In the genomic region with DNA sequence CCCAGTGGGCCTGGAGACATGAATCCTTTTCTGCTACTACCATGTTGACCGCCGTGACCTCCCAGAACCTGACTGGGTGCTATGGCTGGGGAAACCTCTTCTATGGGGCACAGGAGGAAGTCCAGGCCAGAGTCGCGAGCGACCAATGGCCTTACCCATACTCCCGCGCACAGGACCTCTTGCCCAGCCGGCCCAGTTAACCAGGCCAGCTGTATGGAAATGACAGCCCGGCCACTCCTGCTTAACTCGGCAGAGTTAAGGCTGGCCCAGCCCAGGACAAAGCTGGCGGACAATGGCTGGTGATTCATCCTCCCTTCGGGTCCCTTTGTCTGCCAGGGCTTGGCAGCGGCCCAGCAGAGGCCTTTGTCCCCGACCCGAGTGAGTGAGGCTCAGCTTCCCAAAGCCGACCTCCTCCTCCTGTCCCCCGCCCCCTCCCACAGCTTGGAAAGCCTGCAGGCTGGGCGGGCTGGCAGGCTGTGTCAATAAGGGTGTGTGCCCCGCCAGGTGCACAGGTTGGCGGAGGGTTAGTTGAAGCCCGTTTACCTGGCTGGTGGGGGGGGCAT, we compare ENCODE assay signal across 10 mouse cellular contexts. TPM values are rescaled to one million over a fixed set of nuclear protein-coding genes. Genes with fewer than 3 reads are reported as not detected.
DNase-seq lines count a peak whose midpoint lies in the region; ATAC-seq and TF ChIP-seq lines count a peak whose summit lies in the region.
"Had no signal": no experiment of that assay in that cellular context is flagged by ENCODE, and none has a peak within 500 bp of the region (broad histone marks: within the 10 kb centered on the region; RNA-seq: fewer than 3 reads in every experiment).

No protein-coding gene starts in this region.

- H3K9ac ChIP-seq in hindbrain, embryonic 14.5 days: peak overlapping the region; percentile 64
- peak overlapping the region; percentile 50 for H3K9ac ChIP-seq in limb, embryonic 14.5 days (ENCODE audit: low read depth, low read length, severe bottlenecking)
- peak overlapping the region; percentile 62 for H3K9ac ChIP-seq in midbrain, embryonic 14.5 days (replicated peaks; ENCODE audit: low read length)
- peak overlapping the region; percentile 82 for H3K9ac ChIP-seq in stomach, embryonic 16.5 days (ENCODE audit: low read length)

- TF ChIP-seq CTCF in cerebellum, adult 2 months (IDR thresholded peaks at IDR 0.05; ENCODE audit: borderline replicate concordance, insufficient read depth, low read depth, low read length): no peak
- TF ChIP-seq CTCF in gastrocnemius, adult 2 months (IDR thresholded peaks at IDR 0.05): no peak

- H3K4me3 ChIP-seq in cerebellum, adult 2 months (replicated peaks; ENCODE audit: insufficient read depth, low read depth, low read length): peak overlapping the region; percentile 8
- peak overlapping the region; percentile 83 for H3K4me3 ChIP-seq in gastrocnemius, adult 2 months
- H3K4me3 ChIP-seq in hindbrain, embryonic 14.5 days (replicated peaks; ENCODE audit: low read length): peak overlapping the region; percentile 55
- H3K4me3 ChIP-seq in limb, embryonic 14.5 days (replicated peaks; ENCODE audit: low read length): peak overlapping the region; percentile 40
- peak overlapping the region; percentile 51 for H3K4me3 ChIP-seq in midbrain, embryonic 14.5 days (replicated peaks; ENCODE audit: low read depth, low read length)
- peak overlapping the region; percentile 63 for H3K4me3 ChIP-seq in stomach, embryonic 16.5 days (replicated peaks; ENCODE audit: low read length)

- H3K4me1 ChIP-seq in cerebellum, adult 2 months (ENCODE audit: control insufficient read depth, insufficient read depth, low read length): no peaks in the 10 kb centered on the region; the same call in 1 of the 2 replicates
- peaks cover 43% of the 10 kb centered on the region for H3K4me1 ChIP-seq in hindbrain, embryonic 14.5 days (replicated peaks; ENCODE audit: control insufficient read depth, insufficient read depth, low read length)
- H3K4me1 ChIP-seq in limb, embryonic 14.5 days (ENCODE audit: control insufficient read depth, insufficient read depth, low read length): peaks cover 49% of the 10 kb centered on the region
- H3K4me1 ChIP-seq in midbrain, embryonic 14.5 days (ENCODE audit: control insufficient read depth, insufficient read depth, low read length): peaks cover 49% of the 10 kb centered on the region
- H3K4me1 ChIP-seq in stomach, embryonic 16.5 days (ENCODE audit: control insufficient read depth, insufficient read depth, low read length): peaks cover 50% of the 10 kb centered on the region

- DNase-seq in frontal cortex, postnatal 14 days (ENCODE audit: low spot score in 2 of 2): no peak
- peak; percentile 51 to 64 for DNase-seq in cerebellum, adult 2 months
- peak; percentile 86 for DNase-seq in gastrocnemius, adult 2 months
- DNase-seq in hindbrain, embryonic 14.5 days (ENCODE audit: low spot score): peak; percentile 75
- peak; percentile 72 for DNase-seq in limb, embryonic 14.5 days (ENCODE audit: low spot score)
- peak; percentile 89 for DNase-seq in midbrain, embryonic 14.5 days

- H3K4me2 ChIP-seq in hindbrain, embryonic 14.5 days (replicated peaks): peak overlapping the region; percentile 87
- peak overlapping the region; percentile 91 for H3K4me2 ChIP-seq in limb, embryonic 14.5 days (replicated peaks; ENCODE audit: low read depth, low read length, severe bottlenecking)
- peak overlapping the region; percentile 82 for H3K4me2 ChIP-seq in midbrain, embryonic 14.5 days (ENCODE audit: low read length)
- H3K4me2 ChIP-seq in stomach, embryonic 16.5 days (ENCODE audit: low read depth, low read length): peak overlapping the region; percentile 61

- peaks cover 24% of the 10 kb centered on the region for H3K36me3 ChIP-seq in hindbrain, embryonic 14.5 days (replicated peaks; ENCODE audit: control insufficient read depth, insufficient read depth)
- peaks cover 15% of the 10 kb centered on the region for H3K36me3 ChIP-seq in limb, embryonic 14.5 days (ENCODE audit: control insufficient read depth, insufficient read depth, low read length)
- peaks cover 21% of the 10 kb centered on the region for H3K36me3 ChIP-seq in midbrain, embryonic 14.5 days (ENCODE audit: control insufficient read depth, insufficient read depth, low read length)
- peaks cover 2% of the 10 kb centered on the region; the same call in 1 of the 2 replicates for H3K36me3 ChIP-seq in stomach, embryonic 16.5 days (ENCODE audit: control insufficient read depth, insufficient read depth, low read length)

- no peak for TF ChIP-seq POLR2A in cerebellum, adult 2 months (IDR thresholded peaks at IDR 0.05; ENCODE audit: borderline replicate concordance, insufficient read depth, low read length)
- TF ChIP-seq POLR2A in limb, embryonic 14.5 days (IDR thresholded peaks at IDR 0.05; ENCODE audit: borderline replicate concordance, extremely low read depth, insufficient read depth, insufficient read length): no peak

- intact Hi-C loops in gastrocnemius, adult 2 months (cut with DNase I): no loop called here

- H3K27me3 ChIP-seq in cerebellum, adult 2 months (ENCODE audit: control insufficient read depth, insufficient read depth, low read length): no peaks in the 10 kb centered on the region; the same call in 1 of the 2 replicates
- H3K27me3 ChIP-seq in hindbrain, embryonic 14.5 days (ENCODE audit: control insufficient read depth, insufficient read depth, low read length): peaks cover 31% of the 10 kb centered on the region
- H3K27me3 ChIP-seq in limb, embryonic 14.5 days (ENCODE audit: control insufficient read depth, insufficient read depth, low read length): peaks cover 47% of the 10 kb centered on the region
- peaks cover 19% of the 10 kb centered on the region for H3K27me3 ChIP-seq in midbrain, embryonic 14.5 days (ENCODE audit: control insufficient read depth, insufficient read depth, low read length)
- no peaks in the 10 kb centered on the region for H3K27me3 ChIP-seq in stomach, embryonic 16.5 days (ENCODE audit: control insufficient read depth, insufficient read depth, low read length)

- H3K9me3 ChIP-seq in hindbrain, embryonic 14.5 days (ENCODE audit: control insufficient read depth, low read length): no peaks in the 10 kb centered on the region
- H3K9me3 ChIP-seq in limb, embryonic 14.5 days (ENCODE audit: control insufficient read depth, low read length): no peaks in the 10 kb centered on the region
- no peaks in the 10 kb centered on the region for H3K9me3 ChIP-seq in midbrain, embryonic 14.5 days (ENCODE audit: control insufficient read depth, low read length)
- no peaks in the 10 kb centered on the region for H3K9me3 ChIP-seq in stomach, embryonic 16.5 days (replicated peaks; ENCODE audit: control insufficient read depth, low read length)

- ATAC-seq in frontal cortex, adult (ENCODE audit: low TSS enrichment): peak; percentile 51
- peak; percentile 52; the same call in 1 of the 2 replicates for ATAC-seq in hindbrain, embryonic 14.5 days (ENCODE audit: low FRiP score)
- no peak for ATAC-seq in limb, embryonic 14.5 days (ENCODE audit: low FRiP score, low read depth)
- peak; percentile 64; the same call in 1 of the 2 replicates for ATAC-seq in midbrain, embryonic 14.5 days (ENCODE audit: low FRiP score, low TSS enrichment)
- ATAC-seq in stomach, embryonic 16.5 days (ENCODE audit: insufficient read depth, low FRiP score): peak; percentile 78

- H3K27ac ChIP-seq in cerebellum, adult 2 months (ENCODE audit: insufficient read depth, low read length): no peak overlapping the region
- peak overlapping the region; percentile 82 for H3K27ac ChIP-seq in gastrocnemius, adult 2 months
- H3K27ac ChIP-seq in hindbrain, embryonic 14.5 days: peak overlapping the region; percentile 88
- H3K27ac ChIP-seq in limb, embryonic 14.5 days (replicated peaks; ENCODE audit: low read depth, low read length): peak overlapping the region; percentile 76
- peak overlapping the region; percentile 91 for H3K27ac ChIP-seq in midbrain, embryonic 14.5 days (replicated peaks; ENCODE audit: low read depth, low read length)
- peak overlapping the region; percentile 99 for H3K27ac ChIP-seq in stomach, embryonic 16.5 days (ENCODE audit: low read length)

- WGBS in cerebellum, adult 2 months: 3% methylated on average over 21 of the region's 21 CpGs
- 4% methylated on average over 21 of the region's 21 CpGs for WGBS in hindbrain, embryonic 14.5 days
- 10% methylated on average over 21 of the region's 21 CpGs for WGBS in limb, embryonic 14.5 days
- 4% methylated on average over 21 of the region's 21 CpGs for WGBS in midbrain, embryonic 14.5 days
- WGBS in stomach, embryonic 16.5 days: 18% methylated on average over 21 of the region's 21 CpGs

RNA-seq across cellular contexts. Expression of gene Lfng, which starts 4.0 kb away (rescaled TPM):
- polyA plus RNA-seq in cerebellum, adult 2 months (2012; rRNA removed): 48.7 and 53.4 TPM in 2 replicates
- total RNA-seq in gastrocnemius, adult 2 months (2021): 1 to 10 TPM; 3.2 to 6.1 TPM
- polyA plus RNA-seq in hindbrain, embryonic 14.5 days (2014; fragmentation: Nextera tagmentation; extraction: Ambion mirVana): 25.7 and 30.1 TPM in 2 replicates
- 38.9 and 48.2 TPM in 2 replicates for polyA plus RNA-seq in limb, embryonic 14.5 days (2012; rRNA removed)
- polyA plus RNA-seq in limb, embryonic 14.5 days (2014; fragmentation: Nextera tagmentation; extraction: Ambion mirVana): 19.2 and 21.4 TPM in 2 replicates
- polyA plus RNA-seq in midbrain, embryonic 14.5 days (2014; fragmentation: Nextera tagmentation; extraction: Ambion mirVana): 20.5 and 25.2 TPM in 2 replicates
- 21.5 and 21.6 TPM in 2 replicates for polyA plus RNA-seq in stomach, embryonic 16.5 days (2015; fragmentation: Nextera tagmentation; extraction: Ambion mirVana)
- total RNA-seq: CH12.LX had no signal

RNA-seq across cellular contexts. Expression of gene Ttyh3, which starts 37.7 kb away (rescaled TPM):
- polyA plus RNA-seq in cerebellum, adult 2 months (2012; rRNA removed): 86.0 and 96.1 TPM in 2 replicates
- total RNA-seq in gastrocnemius, adult 2 months (2021): 1 to 10 TPM; 4.0 to 4.4 TPM
- 95.0 and 98.9 TPM in 2 replicates for polyA plus RNA-seq in hindbrain, embryonic 14.5 days (2014; fragmentation: Nextera tagmentation; extraction: Ambion mirVana)
- polyA plus RNA-seq in limb, embryonic 14.5 days (2012; rRNA removed): 118 and 180 TPM in 2 replicates
- polyA plus RNA-seq in limb, embryonic 14.5 days (2014; fragmentation: Nextera tagmentation; extraction: Ambion mirVana): 57.5 and 66.3 TPM in 2 replicates
- polyA plus RNA-seq in midbrain, embryonic 14.5 days (2014; fragmentation: Nextera tagmentation; extraction: Ambion mirVana): 72.1 and 86.7 TPM in 2 replicates
- polyA plus RNA-seq in stomach, embryonic 16.5 days (2015; fragmentation: Nextera tagmentation; extraction: Ambion mirVana): 13.8 and 17.8 TPM in 2 replicates

RNA-seq across cellular contexts. Expression of gene Grifin, which starts 46.2 kb away (rescaled TPM):
- 0.82 and 1.4 TPM in 2 replicates for polyA plus RNA-seq in cerebellum, adult 2 months (2012; rRNA removed)
- not detected for total RNA-seq in gastrocnemius, adult 2 months (2021)
- polyA plus RNA-seq in hindbrain, embryonic 14.5 days (2014; fragmentation: Nextera tagmentation; extraction: Ambion mirVana): 0.61 TPM in 1 of 2 replicates, not detected in the other
- polyA plus RNA-seq in limb, embryonic 14.5 days (2012; rRNA removed): 0.18 and 0.19 TPM in 2 replicates
- not detected in 2 replicates for polyA plus RNA-seq in limb, embryonic 14.5 days (2014; fragmentation: Nextera tagmentation; extraction: Ambion mirVana)
- not detected in 2 replicates for polyA plus RNA-seq in midbrain, embryonic 14.5 days (2014; fragmentation: Nextera tagmentation; extraction: Ambion mirVana)
- 0.71 TPM in 1 of 2 replicates, not detected in the other for polyA plus RNA-seq in stomach, embryonic 16.5 days (2015; fragmentation: Nextera tagmentation; extraction: Ambion mirVana)
- total RNA-seq: CH12.LX; left cerebral cortex, postnatal 25 days had no signal

Comparison
In these comparisons a context has a peak if more than half of its experiments do, and no peak if none do; other contexts are left out.
1. DNase-seq: peak in cerebellum, adult 2 months (2 of 2), gastrocnemius, adult 2 months (single experiment), hindbrain, embryonic 14.5 days (single experiment), limb, embryonic 14.5 days (single experiment) and midbrain, embryonic 14.5 days (single experiment); none in frontal cortex, postnatal 14 days (0 of 2).
2. H3K4me3 ChIP-seq: peak in every context shown above with its lines; median percentile 83 in gastrocnemius, adult 2 months; 63 in stomach, embryonic 16.5 days; 55 in hindbrain, embryonic 14.5 days; 51 in midbrain, embryonic 14.5 days; 40 in limb, embryonic 14.5 days; 8 in cerebellum, adult 2 months.
3. Peak in every context shown above with its lines, with median percentiles within 50 percentile points of each other: H3K4me2 ChIP-seq and H3K9ac ChIP-seq.